Mouse (Mus musculus) bone marrow, adult 2 months (tissue): ENCODE results near the gene Fbl.

ENCODE experiments used
- CTCF ChIP-seq: fragments of 200-500 bp; IDR thresholded peaks from 2 replicates; pipeline ENCODE4 v1.5.1; 2011; ENCODE audit warnings: low read length, control low read depth; ENCODE audit not compliant: control insufficient read depth, insufficient read depth
- POLR2A ChIP-seq: fragments of 200-500 bp; IDR thresholded peaks from 2 replicates; pipeline ENCODE4 v1.6.1; 2011; ENCODE audit warnings: low read depth, mild to moderate bottlenecking, control low read depth, low read length, borderline replicate concordance; ENCODE audit not compliant: control insufficient read depth

GRCm38 (mm10) chr7:28191489-28191888 is 22.0 kb downstream of the Fbl start:
- TF ChIP-seq POLR2A (no peak), CTCF (no peak)
